Mouse (Mus musculus): Measurements from ENCODE around the gene Bmp2. TPM values are rescaled to one million over a fixed set of nuclear protein-coding genes. Genes with fewer than 3 reads are reported as not detected.
A peak's percentile ranks its signal among the peaks of the same experiment; 100 is the strongest.

Gene Bmp2
- polyA plus RNA-seq, 1 experiment from 2014 or later: 4.2 TPM

- Histone ChIP-seq H3K4me2 (no peak overlapping the region), H3K27me3 (no peaks in the 10 kb centered on the region), H3K4me3 (no peak overlapping the region), H3K9ac (no peak overlapping the region), H3K27ac (no peak overlapping the region), H3K9me3 (no peaks in the 10 kb centered on the region), H3K36me3 (no peaks in the 10 kb centered on the region), H3K4me1 (no peaks in the 10 kb centered on the region)
- ATAC-seq (ENCODE audit: borderline replicate concordance, extremely low read depth, low FRiP score, low TSS enrichment): no peak
- 61% methylated on average over 3 of the region's 3 CpGs for WGBS
These were observed 18.9 kb upstream of the Bmp2 start for GRCm38 (mm10) chr2:133533073-133533472.

- WGBS: 88% methylated on average over 9 of the region's 9 CpGs
- Histone ChIP-seq H3K4me3 (no peak overlapping the region), H3K4me1 (no peaks in the 10 kb centered on the region), H3K27me3 (no peaks in the 10 kb centered on the region), H3K9me3 (no peaks in the 10 kb centered on the region), H3K9ac (no peak overlapping the region), H3K4me2 (no peak overlapping the region), H3K36me3 (no peaks in the 10 kb centered on the region), H3K27ac (no peak overlapping the region)
- no peak for ATAC-seq (ENCODE audit: borderline replicate concordance, extremely low read depth, low FRiP score, low TSS enrichment)
These were observed 16.5 kb upstream of the Bmp2 start for GRCm38 (mm10) chr2:133535481-133535880.

DNA sequence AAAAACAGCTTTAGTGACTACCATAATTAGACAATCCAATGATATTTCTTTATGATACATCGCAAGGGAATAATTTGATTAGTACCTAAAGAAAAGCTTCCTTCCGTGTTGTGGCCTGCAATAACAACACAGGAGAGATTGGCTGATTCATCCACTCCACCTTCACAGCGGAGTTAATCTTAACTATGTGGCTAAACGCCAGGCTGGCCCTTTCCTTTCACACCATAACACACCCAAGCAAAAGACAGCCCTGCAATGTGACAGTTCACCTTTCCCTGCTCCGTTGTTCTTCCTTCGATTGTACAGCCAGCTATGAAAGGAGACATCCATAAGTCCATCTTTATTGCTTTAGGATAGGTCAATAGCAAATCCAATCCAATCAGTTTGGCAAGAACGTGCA lies 15.1 kb upstream of the Bmp2 start:
- Histone ChIP-seq H3K4me1 (no peaks in the 10 kb centered on the region), H3K36me3 (no peaks in the 10 kb centered on the region), H3K9me3 (no peaks in the 10 kb centered on the region), H3K4me2 (no peak overlapping the region), H3K9ac (no peak overlapping the region), H3K27ac (no peak overlapping the region), H3K27me3 (no peaks in the 10 kb centered on the region), H3K4me3 (no peak overlapping the region)
- ATAC-seq (ENCODE audit: borderline replicate concordance, extremely low read depth, low FRiP score, low TSS enrichment): no peak
- 74% methylated on average over 7 of the region's 7 CpGs for WGBS

DNA sequence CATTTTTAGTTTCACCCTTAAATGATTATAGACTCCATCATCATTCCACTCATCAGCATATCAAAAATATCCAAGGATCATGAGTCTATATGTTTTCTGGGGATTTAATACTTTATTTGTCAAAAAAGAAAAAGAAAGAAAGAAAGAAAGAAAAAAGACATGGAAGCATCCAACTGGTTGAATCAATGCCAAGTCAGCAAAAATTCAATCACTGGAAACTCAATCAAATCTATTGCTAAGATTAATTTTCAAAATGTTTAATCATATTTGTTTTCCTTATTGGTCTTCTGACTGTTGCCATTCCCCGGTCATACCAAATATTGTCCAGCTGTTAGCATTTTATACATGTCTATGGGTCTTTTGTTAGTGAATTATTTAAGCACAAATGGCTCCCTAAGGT lies 11.3 kb upstream of the Bmp2 start:
- Histone ChIP-seq H3K4me1 (no peaks in the 10 kb centered on the region), H3K4me3 (no peak overlapping the region), H3K9me3 (no peaks in the 10 kb centered on the region), H3K27me3 (no peaks in the 10 kb centered on the region), H3K36me3 (no peaks in the 10 kb centered on the region), H3K4me2 (no peak overlapping the region), H3K9ac (no peak overlapping the region), H3K27ac (no peak overlapping the region)
- 86% methylated on average over 1 of the region's 1 CpGs for WGBS
- ATAC-seq (ENCODE audit: borderline replicate concordance, extremely low read depth, low FRiP score, low TSS enrichment): no peak

DNA sequence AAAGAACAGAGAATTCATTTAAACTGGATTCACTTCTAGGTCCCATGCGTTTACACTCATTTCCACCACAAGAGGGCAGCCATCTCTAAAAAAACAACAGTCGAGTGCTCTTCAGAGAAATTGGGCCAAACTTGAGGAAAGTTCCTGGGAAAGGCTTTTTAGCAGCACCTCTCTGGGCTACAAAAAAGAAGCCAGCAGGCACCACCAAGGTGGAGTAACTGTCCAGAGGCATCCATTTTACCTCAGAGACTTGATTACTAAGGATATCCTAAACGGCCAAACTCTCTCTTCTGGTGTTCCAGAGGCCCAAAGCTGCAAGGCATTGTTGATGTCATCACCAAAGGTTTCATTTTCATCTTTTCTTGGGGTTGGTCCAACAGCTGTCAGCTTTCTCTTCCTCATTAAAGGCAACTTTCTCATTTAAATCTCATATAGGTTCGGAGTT lies 1.7 kb upstream of the Bmp2 start:
- Histone ChIP-seq H3K27me3 (peaks cover 38% of the 10 kb centered on the region), H3K36me3 (no peaks in the 10 kb centered on the region), H3K27ac (no peak overlapping the region), H3K9me3 (no peaks in the 10 kb centered on the region), H3K4me1 (peaks cover 38% of the 10 kb centered on the region), H3K4me2 (no peak overlapping the region), H3K9ac (no peak overlapping the region), H3K4me3 (no peak overlapping the region)
- no peak for ATAC-seq (ENCODE audit: borderline replicate concordance, extremely low read depth, low FRiP score, low TSS enrichment)
- 19% methylated on average over 4 of the region's 4 CpGs for WGBS

GRCm38 (mm10) chr2:133552842-133553465 lies 995 bp downstream of the Bmp2 start:
- Histone ChIP-seq H3K27ac (no peak overlapping the region), H3K4me1 (peaks cover 38% of the 10 kb centered on the region)
- ATAC-seq (ENCODE audit: borderline replicate concordance, extremely low read depth, low FRiP score, low TSS enrichment): peak; percentile 31; the same call in 1 of the 2 replicates

DNA sequence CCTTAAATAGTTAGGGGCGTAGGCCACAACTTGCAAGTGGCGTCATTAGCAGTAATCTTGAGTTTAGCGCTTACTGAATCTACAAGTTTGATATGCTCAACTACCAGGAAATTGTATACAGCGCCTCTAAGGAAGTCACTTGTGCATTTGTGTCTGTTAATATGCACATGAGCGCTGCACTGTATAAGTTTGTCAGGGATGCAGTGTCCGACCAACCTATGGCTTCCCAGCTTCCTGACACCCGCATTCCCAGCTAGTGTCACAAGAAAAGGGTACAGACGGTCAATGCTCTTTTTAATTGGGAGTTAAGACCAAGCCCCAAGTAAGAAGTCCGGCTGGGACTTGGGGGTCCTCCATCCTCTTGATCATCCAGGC lies 1.9 kb downstream of the Bmp2 start:
- peak overlapping the region; percentile 98 for H3K4me2 ChIP-seq
- H3K4me1 ChIP-seq: peaks cover 38% of the 10 kb centered on the region
- no peak overlapping the region for H3K27ac ChIP-seq
- H3K4me3 ChIP-seq: peak overlapping the region; percentile 54
- H3K36me3 ChIP-seq: no peaks in the 10 kb centered on the region
- peak overlapping the region; percentile 35 for H3K9ac ChIP-seq
- H3K27me3 ChIP-seq: peaks cover 41% of the 10 kb centered on the region
- H3K9me3 ChIP-seq: no peaks in the 10 kb centered on the region
- no peak for ATAC-seq (ENCODE audit: borderline replicate concordance, extremely low read depth, low FRiP score, low TSS enrichment)
- WGBS: 34% methylated on average over 9 of the region's 9 CpGs

More at GRCm38 (mm10) chr2:133552842-133553465, 995 bp downstream of the Bmp2 start:
- peak overlapping the region; percentile 54 for H3K4me3 ChIP-seq
- H3K9me3 ChIP-seq: no peaks in the 10 kb centered on the region
- peak overlapping the region; percentile 48 for H3K9ac ChIP-seq
- H3K36me3 ChIP-seq: no peaks in the 10 kb centered on the region
- WGBS: 2% methylated on average over 48 of the region's 48 CpGs
- peak overlapping the region; percentile 98 for H3K4me2 ChIP-seq
- peaks cover 41% of the 10 kb centered on the region for H3K27me3 ChIP-seq

GRCm38 (mm10) chr2:133554286-133555021 lies 2.5 kb downstream of the Bmp2 start:
- H3K9me3 ChIP-seq: no peaks in the 10 kb centered on the region
- no peak overlapping the region for H3K27ac ChIP-seq
- H3K36me3 ChIP-seq: no peaks in the 10 kb centered on the region
- 2% methylated on average over 55 of the region's 55 CpGs for WGBS
- H3K27me3 ChIP-seq: peaks cover 41% of the 10 kb centered on the region
- H3K9ac ChIP-seq: peak overlapping the region; percentile 35
- peak overlapping the region; percentile 98 for H3K4me2 ChIP-seq
- peaks cover 38% of the 10 kb centered on the region for H3K4me1 ChIP-seq
- ATAC-seq (ENCODE audit: borderline replicate concordance, extremely low read depth, low FRiP score, low TSS enrichment): peak; percentile 58
- H3K4me3 ChIP-seq: peak overlapping the region; percentile 54

- Histone ChIP-seq H3K27me3 (no peaks in the 10 kb centered on the region), H3K4me1 (peaks cover 19% of the 10 kb centered on the region), H3K36me3 (peaks cover 2% of the 10 kb centered on the region; the same call in 1 of the 2 replicates), H3K4me3 (no peak overlapping the region), H3K4me2 (no peak overlapping the region), H3K9ac (no peak overlapping the region), H3K27ac (no peak overlapping the region), H3K9me3 (no peaks in the 10 kb centered on the region)
- ATAC-seq (ENCODE audit: borderline replicate concordance, extremely low read depth, low FRiP score, low TSS enrichment): no peak
- 61% methylated on average over 10 of the region's 10 CpGs for WGBS
These were observed 12.4 kb downstream of the Bmp2 start for GRCm38 (mm10) chr2:133564248-133564886.

- no peak overlapping the region for H3K4me3 ChIP-seq
- no peak overlapping the region for H3K9ac ChIP-seq
- peaks cover 19% of the 10 kb centered on the region for H3K4me1 ChIP-seq
- H3K36me3 ChIP-seq: peaks cover 2% of the 10 kb centered on the region; the same call in 1 of the 2 replicates
- H3K4me2 ChIP-seq: no peak overlapping the region
- H3K27ac ChIP-seq: no peak overlapping the region
- no peak for ATAC-seq (ENCODE audit: borderline replicate concordance, extremely low read depth, low FRiP score, low TSS enrichment)
- no peaks in the 10 kb centered on the region for H3K27me3 ChIP-seq
- WGBS: 88% methylated on average over 5 of the region's 5 CpGs
- no peaks in the 10 kb centered on the region for H3K9me3 ChIP-seq
These were observed 13.5 kb downstream of the Bmp2 start for GRCm38 (mm10) chr2:133565424-133565823.

- H3K27ac ChIP-seq: no peak overlapping the region
- no peak for ATAC-seq (ENCODE audit: borderline replicate concordance, extremely low read depth, low FRiP score, low TSS enrichment)
- peaks cover 19% of the 10 kb centered on the region for H3K4me1 ChIP-seq
- 32% methylated on average over 14 of the region's 14 CpGs for WGBS
- no peaks in the 10 kb centered on the region for H3K9me3 ChIP-seq
- no peak overlapping the region for H3K4me2 ChIP-seq
- no peaks in the 10 kb centered on the region for H3K27me3 ChIP-seq
- H3K9ac ChIP-seq: no peak overlapping the region
- peaks cover under 1% of the 10 kb centered on the region; the same call in 1 of the 2 replicates for H3K36me3 ChIP-seq
- no peak overlapping the region for H3K4me3 ChIP-seq
These were observed 14.2 kb downstream of the Bmp2 start for GRCm38 (mm10) chr2:133565995-133566710.

Measured in lung, embryonic 15.5 days (tissue).